Mouse (Mus musculus): ENCODE data around the gene Selenon. TPM values are rescaled to one million over a fixed set of nuclear protein-coding genes. Genes with fewer than 3 reads are reported as not detected.

Selenon gene
- polyA plus RNA-seq, 2 experiments: 48.5 to 68.5 TPM

DNA sequence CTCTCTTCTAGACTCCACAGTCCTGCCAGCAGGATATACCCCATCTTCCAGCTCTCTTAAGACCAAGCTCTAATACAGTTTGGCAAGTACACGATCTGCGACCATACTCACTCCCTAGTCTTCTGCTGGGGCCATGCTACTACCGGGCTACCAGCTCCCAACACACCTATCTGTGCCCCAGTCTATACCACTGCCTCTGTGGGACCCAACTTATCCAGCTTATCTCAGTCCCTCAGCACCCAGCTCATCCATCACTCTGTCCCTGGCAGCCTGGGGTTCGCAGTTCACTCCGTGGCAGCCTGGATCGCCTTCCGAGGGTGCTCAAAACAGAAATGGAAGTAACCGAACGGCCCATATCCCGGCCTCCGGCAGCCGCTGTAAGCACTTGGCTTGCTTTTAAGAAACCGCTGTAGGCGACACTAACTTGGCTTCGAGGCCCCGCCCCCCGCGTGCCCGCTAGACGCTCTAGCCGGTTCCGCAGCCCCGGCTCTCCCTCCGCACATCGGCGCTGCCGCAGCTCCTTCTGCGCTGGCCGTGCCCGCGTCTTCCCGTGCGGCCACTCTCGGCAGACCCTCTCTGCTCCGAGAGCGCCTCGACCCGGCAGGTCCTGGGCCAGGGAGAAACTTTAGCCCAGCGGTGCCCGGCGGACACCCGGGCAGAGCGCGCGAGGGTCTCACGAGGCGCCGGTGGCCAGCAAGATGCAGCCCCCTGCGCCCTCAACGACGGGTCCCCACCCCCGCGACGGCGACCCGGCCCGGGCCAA is 17.7 kb downstream of the Selenon start:
- peaks cover 12% of the 10 kb centered on the region for H3K4me1 ChIP-seq (ENCODE audit: control insufficient read depth, insufficient read depth, low read length)
- no peak for ATAC-seq (ENCODE audit: low FRiP score, low read depth)

DNA sequence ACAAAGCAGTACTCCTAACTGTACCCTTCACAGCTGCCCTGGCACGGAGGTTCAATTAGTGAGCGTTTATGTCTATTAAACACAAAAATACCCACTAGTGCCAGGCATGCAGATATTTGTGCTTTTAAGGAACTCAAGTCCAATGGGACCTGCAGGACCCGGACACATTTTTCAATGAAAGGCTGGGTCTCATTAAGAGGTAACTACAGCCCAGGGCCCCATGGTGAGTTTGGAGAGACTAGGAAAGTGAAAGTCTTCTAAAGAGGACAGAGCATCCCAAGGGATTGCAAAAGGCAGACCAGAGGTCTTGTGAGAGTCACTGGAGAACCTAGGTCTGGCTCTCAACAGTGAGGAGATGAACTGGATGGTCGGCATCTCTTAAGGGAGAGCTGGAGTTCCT is 18.5 kb downstream of the Selenon start:
- DNase-seq (ENCODE audit: low spot score) (no peak), ATAC-seq (ENCODE audit: low FRiP score, low read depth) (no peak)
- TF ChIP-seq POLR2A (IDR thresholded peaks at IDR 0.05; ENCODE audit: borderline replicate concordance, extremely low read depth, insufficient read depth, insufficient read length): no peak
- WGBS: 78% methylated on average over 4 of the region's 4 CpGs
- H3K4me3 ChIP-seq (replicated peaks; ENCODE audit: low read length): no peak overlapping the region
- H3K36me3 ChIP-seq (ENCODE audit: control insufficient read depth, insufficient read depth, low read length): peaks cover 37% of the 10 kb centered on the region
- H3K4me2 ChIP-seq (replicated peaks; ENCODE audit: low read depth, low read length, severe bottlenecking): peak overlapping the region; percentile 92
- peaks cover 12% of the 10 kb centered on the region for H3K4me1 ChIP-seq (ENCODE audit: control insufficient read depth, insufficient read depth, low read length)
- H3K27me3 ChIP-seq (ENCODE audit: control insufficient read depth, insufficient read depth, low read length): no peaks in the 10 kb centered on the region
- no peak overlapping the region for H3K27ac ChIP-seq (replicated peaks; ENCODE audit: low read depth, low read length)
- H3K9me3 ChIP-seq (ENCODE audit: control insufficient read depth, low read length): no peaks in the 10 kb centered on the region
- H3K9ac ChIP-seq (ENCODE audit: low read depth, low read length, severe bottlenecking): peak overlapping the region; percentile 83; the same call in 1 of the 2 replicates

More for the DNA sequence above, 17.7 kb downstream of the Selenon start:
- peak overlapping the region; percentile 97 for H3K4me3 ChIP-seq (replicated peaks; ENCODE audit: low read length)
- peak overlapping the region; percentile 92 for H3K4me2 ChIP-seq (replicated peaks; ENCODE audit: low read depth, low read length, severe bottlenecking)
- DNase-seq (ENCODE audit: low spot score): peak; percentile 57
- H3K9ac ChIP-seq (ENCODE audit: low read depth, low read length, severe bottlenecking): peak overlapping the region; percentile 83
- H3K27me3 ChIP-seq (ENCODE audit: control insufficient read depth, insufficient read depth, low read length): no peaks in the 10 kb centered on the region
- WGBS: 1% methylated on average over 48 of the region's 57 CpGs
- peaks cover 37% of the 10 kb centered on the region for H3K36me3 ChIP-seq (ENCODE audit: control insufficient read depth, insufficient read depth, low read length)
- H3K27ac ChIP-seq (replicated peaks; ENCODE audit: low read depth, low read length): peak overlapping the region; percentile 79
- H3K9me3 ChIP-seq (ENCODE audit: control insufficient read depth, low read length): no peaks in the 10 kb centered on the region
- no peak for TF ChIP-seq POLR2A (IDR thresholded peaks at IDR 0.05; ENCODE audit: borderline replicate concordance, extremely low read depth, insufficient read depth, insufficient read length)

DNA sequence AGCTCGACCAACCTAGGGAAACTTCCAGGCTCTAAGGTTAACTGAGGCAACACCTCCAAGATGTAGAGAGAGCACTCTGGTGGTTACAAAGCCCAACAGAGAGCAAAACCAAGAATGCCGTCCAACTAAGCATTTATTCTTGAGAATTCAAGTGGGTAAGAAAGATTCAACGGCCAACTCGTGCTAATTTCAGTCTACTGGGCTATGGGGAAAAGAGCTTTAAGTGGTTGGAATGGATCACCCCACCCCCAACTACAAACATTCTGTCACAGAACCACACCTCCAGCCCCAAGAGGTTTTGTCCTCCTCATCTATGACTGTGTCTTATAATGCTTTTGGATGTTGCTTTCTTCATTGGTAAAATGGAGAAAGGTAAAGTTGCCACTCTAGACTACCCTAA is 19.0 kb downstream of the Selenon start:
- Histone ChIP-seq H3K4me1 (ENCODE audit: control insufficient read depth, insufficient read depth, low read length) (peaks cover 12% of the 10 kb centered on the region), H3K9me3 (ENCODE audit: control insufficient read depth, low read length) (no peaks in the 10 kb centered on the region), H3K27ac (replicated peaks; ENCODE audit: low read depth, low read length) (no peak overlapping the region), H3K4me3 (replicated peaks; ENCODE audit: low read length) (no peak overlapping the region), H3K4me2 (replicated peaks; ENCODE audit: low read depth, low read length, severe bottlenecking) (no peak overlapping the region), H3K27me3 (ENCODE audit: control insufficient read depth, insufficient read depth, low read length) (no peaks in the 10 kb centered on the region), H3K9ac (ENCODE audit: low read depth, low read length, severe bottlenecking) (no peak overlapping the region), H3K36me3 (ENCODE audit: control insufficient read depth, insufficient read depth, low read length) (peaks cover 40% of the 10 kb centered on the region)
- 87% methylated on average over 4 of the region's 4 CpGs for WGBS
- TF ChIP-seq POLR2A (IDR thresholded peaks at IDR 0.05; ENCODE audit: borderline replicate concordance, extremely low read depth, insufficient read depth, insufficient read length): no peak
- ATAC-seq (ENCODE audit: low FRiP score, low read depth): no peak
- no peak for DNase-seq (ENCODE audit: low spot score)

DNA sequence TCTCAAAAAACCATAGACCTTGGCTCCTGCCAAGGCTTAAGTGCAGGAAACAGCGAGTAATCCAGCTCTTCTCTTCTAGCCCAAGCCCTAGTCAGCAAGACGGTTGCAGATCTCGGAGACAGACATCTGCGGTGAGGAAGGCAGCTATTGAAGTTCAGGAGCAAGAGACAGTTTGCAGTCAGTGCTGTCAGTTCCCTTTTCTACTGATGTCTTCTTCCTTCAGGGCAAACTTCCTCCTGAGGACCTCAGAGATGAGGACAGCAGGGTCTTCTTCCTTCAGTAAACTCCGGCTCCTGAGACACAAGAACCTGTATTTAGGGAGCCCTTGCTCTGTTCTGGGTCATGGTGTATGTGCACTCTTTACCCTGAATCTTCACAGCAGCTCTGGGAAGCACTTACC is 25.7 kb downstream of the Selenon start:
- Histone ChIP-seq H3K27ac (replicated peaks; ENCODE audit: low read depth, low read length) (no peak overlapping the region), H3K27me3 (ENCODE audit: control insufficient read depth, insufficient read depth, low read length) (no peaks in the 10 kb centered on the region), H3K9me3 (ENCODE audit: control insufficient read depth, low read length) (no peaks in the 10 kb centered on the region), H3K4me1 (ENCODE audit: control insufficient read depth, insufficient read depth, low read length) (no peaks in the 10 kb centered on the region), H3K4me2 (replicated peaks; ENCODE audit: low read depth, low read length, severe bottlenecking) (no peak overlapping the region), H3K9ac (ENCODE audit: low read depth, low read length, severe bottlenecking) (no peak overlapping the region), H3K36me3 (ENCODE audit: control insufficient read depth, insufficient read depth, low read length) (peaks cover 76% of the 10 kb centered on the region), H3K4me3 (replicated peaks; ENCODE audit: low read length) (no peak overlapping the region)
- DNase-seq (ENCODE audit: low spot score) (no peak), ATAC-seq (ENCODE audit: low FRiP score, low read depth) (no peak)
- WGBS: 78% methylated on average over 5 of the region's 5 CpGs
- TF ChIP-seq POLR2A (IDR thresholded peaks at IDR 0.05; ENCODE audit: borderline replicate concordance, extremely low read depth, insufficient read depth, insufficient read length): no peak

DNA sequence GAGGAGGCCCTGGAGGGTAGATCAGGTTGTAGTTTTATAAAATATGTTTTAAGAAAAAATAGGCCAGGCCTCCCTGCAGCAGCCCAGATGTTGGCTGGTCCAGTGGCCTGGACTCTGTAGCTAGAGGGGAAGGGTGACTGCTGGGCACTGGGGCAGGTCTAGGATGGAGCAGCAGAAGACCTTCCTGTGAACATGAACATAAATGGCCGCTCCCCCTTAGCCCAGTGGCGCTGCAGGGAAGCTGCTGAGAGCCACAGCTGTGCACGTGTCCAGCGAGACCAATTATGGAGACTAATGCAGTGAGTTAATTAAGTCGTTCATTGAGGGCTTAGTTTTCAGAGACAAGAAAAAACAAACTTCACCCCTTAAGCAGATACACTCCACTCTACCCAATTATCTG is 26.2 kb downstream of the Selenon start:
- WGBS: 70% methylated on average over 5 of the region's 5 CpGs
- no peaks in the 10 kb centered on the region for H3K9me3 ChIP-seq (ENCODE audit: control insufficient read depth, low read length)
- ATAC-seq (ENCODE audit: low FRiP score, low read depth) (no peak), DNase-seq (ENCODE audit: low spot score) (no peak)
- no peak overlapping the region for H3K27ac ChIP-seq (replicated peaks; ENCODE audit: low read depth, low read length)
- no peak overlapping the region for H3K4me3 ChIP-seq (replicated peaks; ENCODE audit: low read length)
- no peaks in the 10 kb centered on the region for H3K4me1 ChIP-seq (ENCODE audit: control insufficient read depth, insufficient read depth, low read length)
- no peak overlapping the region for H3K4me2 ChIP-seq (replicated peaks; ENCODE audit: low read depth, low read length, severe bottlenecking)
- H3K36me3 ChIP-seq (ENCODE audit: control insufficient read depth, insufficient read depth, low read length): peaks cover 72% of the 10 kb centered on the region
- H3K9ac ChIP-seq (ENCODE audit: low read depth, low read length, severe bottlenecking): no peak overlapping the region
- no peaks in the 10 kb centered on the region for H3K27me3 ChIP-seq (ENCODE audit: control insufficient read depth, insufficient read depth, low read length)
- TF ChIP-seq POLR2A (IDR thresholded peaks at IDR 0.05; ENCODE audit: borderline replicate concordance, extremely low read depth, insufficient read depth, insufficient read length): no peak

Measured in limb, embryonic 14.5 days (tissue).